Mouse (Mus musculus) lung, embryonic 16.5 days (tissue): ENCODE data around the gene Acot4. TPM values are rescaled to one million over a fixed set of nuclear protein-coding genes. Genes with fewer than 3 reads are reported as not detected.
"Not testable (repeated sequence)": the region's sequence is repeated elsewhere in the genome, so short reads cannot be mapped to it uniquely, and the experiment has no call there.

Experiments
- ATAC-seq: fragments of 200-750 bp; cut with Nextera tagmentation; 2 replicates; pipeline ENCODE4 v1.8.0; 2017; ENCODE audit warnings: low read depth, mild to moderate bottlenecking, moderate library complexity
- H3K27ac ChIP-seq: fragments of 300-500 bp; sonication (generic); 2 replicates; pipeline ENCODE4 v1.5.1; 2014; ENCODE audit warnings: mild to moderate bottlenecking, control low read depth, low read length
- H3K27me3 ChIP-seq: fragments of 300-500 bp; sonication (generic); 2 replicates; pipeline ENCODE4 v1.6.1; 2014; ENCODE audit warnings: low read depth, low read length, mixed read lengths; ENCODE audit not compliant: control insufficient read depth, insufficient read depth
- H3K36me3 ChIP-seq: fragments of 300-500 bp; sonication (generic); 2 replicates; pipeline ENCODE4 v1.6.1; 2014; ENCODE audit warnings: low read length; ENCODE audit not compliant: control insufficient read depth, insufficient read depth
- H3K4me1 ChIP-seq: fragments of 300-500 bp; sonication (generic); replicated peaks from 2 replicates; pipeline ENCODE4 v1.6.1; 2014; ENCODE audit warnings: low read length, mixed read lengths; ENCODE audit not compliant: control insufficient read depth, insufficient read depth
- H3K4me2 ChIP-seq: fragments of 300-500 bp; sonication (generic); 2 replicates; pipeline ENCODE4 v1.6.1; 2014; ENCODE audit warnings: low read depth, low read length, control low read depth
- H3K4me3 ChIP-seq: fragments of 300-500 bp; sonication (generic); 2 replicates; pipeline ENCODE4 v1.5.1; 2014; ENCODE audit warnings: mild to moderate bottlenecking, low read length, control low read depth
- H3K9ac ChIP-seq: fragments of 300-500 bp; sonication (generic); 2 replicates; pipeline ENCODE4 v1.6.1; 2014; ENCODE audit warnings: low read length, control low read depth
- H3K9me3 ChIP-seq: fragments of 300-500 bp; sonication (generic); 2 replicates; pipeline ENCODE4 v1.6.1; 2016; ENCODE audit warnings: low read length; ENCODE audit not compliant: control insufficient read depth
- WGBS: fragments of 180-500 bp; shearing (Covaris S2); extraction: QIAGEN DNeasy Blood & Tissue Kit; methylation state at CpG from one replicate; pipeline ENCODE4 v1.1.7; 2014; 5-methylcytosine and 5-hydroxymethylcytosine counted together
- polyA plus RNA-seq: library from polyadenylated mRNA; unstranded; fragments of >200 nt; fragmentation: Nextera tagmentation; extraction: Ambion mirVana; gene quantifications from 2 replicates; pipeline ENCODE4 v1.2.1, GENCODE M21; 2015

Acot4 gene
- polyA plus RNA-seq: 0.47 and 0.58 TPM in 2 replicates

GRCm38 (mm10) chr12:84038241-84038640 is at the start of gene Acot4:
TSS of gene Acot4 (plus strand) at chr12:84038379.
- not testable (repeated sequence) for H3K9me3 ChIP-seq, H3K27me3 ChIP-seq, H3K4me1 ChIP-seq, H3K27ac ChIP-seq, H3K36me3 ChIP-seq
- Histone ChIP-seq H3K4me3 (peak within 1 kb of the TSS; percentile 51), H3K4me2 (peak within 1 kb of the TSS; percentile 76), H3K9ac (peak within 1 kb of the TSS; percentile 67)
- peak; percentile 64 for ATAC-seq
- 6% methylated on average over 23 of the region's 32 CpGs for WGBS

- Histone ChIP-seq H3K9ac (peak overlapping the region; percentile 84), H3K27ac (peak overlapping the region; percentile 98), H3K9me3 (0 out of 2 replicates have a peak, but pooled peaks cover 5% of the 10 kb centered on the region), H3K4me1 (peaks cover 9% of the 10 kb centered on the region), H3K4me3 (peak overlapping the region; percentile 69), H3K27me3 (no peaks in the 10 kb centered on the region), H3K36me3 (peaks cover 13% of the 10 kb centered on the region; the same call in 1 of the 2 replicates), H3K4me2 (peak overlapping the region; percentile 64)
- ATAC-seq: peak; percentile 9; the same call in 1 of the 2 replicates
- 50% methylated on average over 4 of the region's 4 CpGs for WGBS
Measured at GRCm38 (mm10) chr12:83988483-83988882, 49.7 kb upstream of the Acot4 start.

GRCm38 (mm10) chr12:83989378-83989777 is 48.8 kb upstream of the Acot4 start:
- H3K27ac ChIP-seq: no peak overlapping the region
- 0 out of 2 replicates have a peak, but pooled peaks cover 5% of the 10 kb centered on the region for H3K9me3 ChIP-seq
- H3K27me3 ChIP-seq: no peaks in the 10 kb centered on the region
- ATAC-seq: no peak
- no peak overlapping the region for H3K9ac ChIP-seq
- 86% methylated on average over 4 of the region's 4 CpGs for WGBS
- no peak overlapping the region for H3K4me3 ChIP-seq
- peaks cover 9% of the 10 kb centered on the region for H3K4me1 ChIP-seq
- no peak overlapping the region for H3K4me2 ChIP-seq
- H3K36me3 ChIP-seq: peaks cover 15% of the 10 kb centered on the region; the same call in 1 of the 2 replicates

GRCm38 (mm10) chr12:83997221-83997620 is 41.0 kb upstream of the Acot4 start:
- no peak for ATAC-seq
- Histone ChIP-seq H3K4me2 (no peak overlapping the region), H3K4me1 (peaks cover 10% of the 10 kb centered on the region), H3K9ac (no peak overlapping the region), H3K27ac (no peak overlapping the region), H3K27me3 (no peaks in the 10 kb centered on the region), H3K9me3 (no peaks in the 10 kb centered on the region), H3K36me3 (peaks cover 11% of the 10 kb centered on the region; the same call in 1 of the 2 replicates), H3K4me3 (no peak overlapping the region)
- 64% methylated on average over 2 of the region's 2 CpGs for WGBS

- no peak overlapping the region for H3K9ac ChIP-seq
- ATAC-seq: peak; percentile 42; the same call in 1 of the 2 replicates
- no peak overlapping the region for H3K27ac ChIP-seq
- no peaks in the 10 kb centered on the region for H3K27me3 ChIP-seq
- peaks cover 10% of the 10 kb centered on the region for H3K4me1 ChIP-seq
- WGBS: 36% methylated on average over 11 of the region's 11 CpGs
- H3K4me2 ChIP-seq: no peak overlapping the region
- H3K9me3 ChIP-seq: peaks cover 3% of the 10 kb centered on the region; the same call in 1 of the 2 replicates
- H3K36me3 ChIP-seq: peaks cover 7% of the 10 kb centered on the region; the same call in 1 of the 2 replicates
- no peak overlapping the region for H3K4me3 ChIP-seq
Measured at GRCm38 (mm10) chr12:83998341-83999107, 39.7 kb upstream of the Acot4 start.

- ATAC-seq: peak; percentile 90
- not testable (repeated sequence) for H3K4me3 ChIP-seq, H3K9me3 ChIP-seq, H3K27me3 ChIP-seq, H3K9ac ChIP-seq, H3K36me3 ChIP-seq, H3K4me2 ChIP-seq
- 23% methylated on average over 8 of the region's 8 CpGs for WGBS
- peaks cover 10% of the 10 kb centered on the region for H3K4me1 ChIP-seq
- peak overlapping the region; percentile 21; the same call in 1 of the 2 replicates for H3K27ac ChIP-seq
Measured at GRCm38 (mm10) chr12:83999237-83999636, 38.9 kb upstream of the Acot4 start.

GRCm38 (mm10) chr12:84000418-84000817 is 37.8 kb upstream of the Acot4 start:
- WGBS: 32% methylated on average over 3 of the region's 3 CpGs
- ATAC-seq: no peak
- no peak overlapping the region for H3K9ac ChIP-seq
- peaks cover 10% of the 10 kb centered on the region for H3K4me1 ChIP-seq
- no peaks in the 10 kb centered on the region for H3K27me3 ChIP-seq
- H3K27ac ChIP-seq: no peak overlapping the region
- H3K4me3 ChIP-seq: no peak overlapping the region
- no peak overlapping the region for H3K4me2 ChIP-seq
- peaks cover 3% of the 10 kb centered on the region; the same call in 1 of the 2 replicates for H3K9me3 ChIP-seq
- no peaks in the 10 kb centered on the region for H3K36me3 ChIP-seq

GRCm38 (mm10) chr12:84003866-84004265 is 34.3 kb upstream of the Acot4 start:
- Histone ChIP-seq H3K4me2 (no peak overlapping the region), H3K9me3 (peaks cover 3% of the 10 kb centered on the region; the same call in 1 of the 2 replicates), H3K27ac (no peak overlapping the region), H3K36me3 (no peaks in the 10 kb centered on the region), H3K4me1 (peaks cover 12% of the 10 kb centered on the region), H3K9ac (no peak overlapping the region), H3K4me3 (no peak overlapping the region), H3K27me3 (no peaks in the 10 kb centered on the region)
- ATAC-seq: no peak
- WGBS: 84% methylated on average over 1 of the region's 1 CpGs

GRCm38 (mm10) chr12:84008251-84008650 is 29.9 kb upstream of the Acot4 start:
- peak overlapping the region; percentile 87 for H3K27ac ChIP-seq
- no peaks in the 10 kb centered on the region for H3K36me3 ChIP-seq
- H3K4me2 ChIP-seq: peak overlapping the region; percentile 54
- H3K9ac ChIP-seq: no peak overlapping the region; the same call in 1 of the 2 replicates
- 70% methylated on average over 12 of the region's 12 CpGs for WGBS
- ATAC-seq: no peak
- peaks cover 25% of the 10 kb centered on the region for H3K4me1 ChIP-seq
- no peaks in the 10 kb centered on the region for H3K9me3 ChIP-seq
- no peak overlapping the region for H3K4me3 ChIP-seq
- H3K27me3 ChIP-seq: no peaks in the 10 kb centered on the region
